Mouse (Mus musculus) hindbrain, postnatal 0 days (tissue): ENCODE measurements around the gene Gm20716. TPM values are rescaled to one million over a fixed set of nuclear protein-coding genes. Genes with fewer than 3 reads are reported as not detected.

Experiments used
- ATAC-seq: fragments of 200-750 bp; cut with Nextera tagmentation; 2 replicates; pipeline ENCODE4 v1.8.0; 2017; ENCODE audit warnings: mild to moderate bottlenecking, moderate TSS enrichment, moderate library complexity
- DNase-seq: peaks from one replicate; pipeline ENCODE4 v3.0.0-alpha.2; 2015; ENCODE audit warnings: low spot score
- H3K27ac ChIP-seq: fragments of 300-500 bp; sonication (generic); 2 replicates; pipeline ENCODE4 v1.5.1; 2014; ENCODE audit warnings: mild to moderate bottlenecking
- H3K27me3 ChIP-seq: fragments of 300-500 bp; sonication (generic); 2 replicates; pipeline ENCODE4 v1.6.1; 2014; ENCODE audit warnings: low read length, mixed read lengths; ENCODE audit not compliant: insufficient read depth
- H3K36me3 ChIP-seq: fragments of 300-500 bp; sonication (generic); 2 replicates; pipeline ENCODE4 v1.6.1; 2014; ENCODE audit warnings: low read length, mixed read lengths; ENCODE audit not compliant: insufficient read depth
- H3K4me1 ChIP-seq: fragments of 300-500 bp; sonication (generic); 2 replicates; pipeline ENCODE4 v1.6.1; 2014; ENCODE audit warnings: antibody characterized with exemption, low read length, mixed read lengths; ENCODE audit not compliant: insufficient read depth
- H3K4me2 ChIP-seq: fragments of 300-500 bp; sonication (generic); 2 replicates; pipeline ENCODE4 v1.6.1; 2014; ENCODE audit warnings: low read depth, mild to moderate bottlenecking, low read length, moderate library complexity, mixed read lengths
- H3K4me3 ChIP-seq: fragments of 300-500 bp; sonication (generic); 2 replicates; pipeline ENCODE4 v1.5.1; 2014; ENCODE audit warnings: low read length
- H3K9ac ChIP-seq: fragments of 300-500 bp; sonication (generic); replicated peaks from 2 replicates; pipeline ENCODE4 v1.6.1; 2014; ENCODE audit warnings: mild to moderate bottlenecking, low read length, moderate library complexity, mixed read lengths
- H3K9me3 ChIP-seq: fragments of 300-500 bp; sonication (generic); 2 replicates; pipeline ENCODE4 v1.6.1; 2016; ENCODE audit warnings: low read length, mixed read lengths
- CTCF ChIP-seq: IDR thresholded peaks from 2 replicates; pipeline ENCODE4 v1.5.1; 2016; ENCODE audit warnings: antibody characterized with exemption, control low read depth, low read depth
- WGBS: fragments of 180-500 bp; shearing (Covaris S2); extraction: QIAGEN DNeasy Blood & Tissue Kit; methylation state at CpG from one replicate; pipeline ENCODE4 v1.1.7; 2014; 5-methylcytosine and 5-hydroxymethylcytosine counted together
- polyA plus RNA-seq: library from polyadenylated mRNA; unstranded; fragments of >200 nt; fragmentation: Nextera tagmentation; extraction: Ambion mirVana; gene quantifications from 2 replicates; pipeline ENCODE4 v1.2.1, GENCODE M21; 2015
- total RNA-seq: library from RNA; depleted of rRNA; stranded (reverse); fragments of >200 nt; gene quantifications from 2 replicates; pipeline ENCODE4 v1.2.3, GENCODE M21; 2014

The Gm20716 gene
- total and polyA plus RNA-seq, 2 experiments from 2014 or later, result 11.7 to 14.3 TPM

GRCm38 (mm10) chr2:168168892-168169799 is 61.0 kb downstream of the Gm20716 start:
- no peak for ATAC-seq
- WGBS, result 40% methylated on average over 9 of the region's 9 CpGs
- H3K27ac ChIP-seq, result no peak overlapping the region

GRCm38 (mm10) chr2:168167781-168168180 is 62.4 kb downstream of the Gm20716 start:
- 52% methylated on average over 3 of the region's 3 CpGs for WGBS
- Histone ChIP-seq H3K36me3 (no peaks in the 10 kb centered on the region), H3K4me3 (no peak overlapping the region), H3K4me1 (peaks cover 11% of the 10 kb centered on the region; the same call in 1 of the 2 replicates), H3K27ac (no peak overlapping the region), H3K9ac (no peak overlapping the region), H3K9me3 (no peaks in the 10 kb centered on the region), H3K4me2 (no peak overlapping the region), H3K27me3 (no peaks in the 10 kb centered on the region)
- DNase-seq (no peak), ATAC-seq (no peak)
- no peak for TF ChIP-seq CTCF

More at GRCm38 (mm10) chr2:168168892-168169799, 61.0 kb downstream of the Gm20716 start:
- DNase-seq, result no peak
- no peaks in the 10 kb centered on the region for H3K36me3 ChIP-seq
- no peaks in the 10 kb centered on the region for H3K27me3 ChIP-seq
- H3K4me1 ChIP-seq, result peaks cover 11% of the 10 kb centered on the region; the same call in 1 of the 2 replicates
- no peak overlapping the region for H3K9ac ChIP-seq
- TF ChIP-seq CTCF, result no peak
- H3K9me3 ChIP-seq, result no peaks in the 10 kb centered on the region
- no peak overlapping the region for H3K4me2 ChIP-seq
- H3K4me3 ChIP-seq, result no peak overlapping the region

GRCm38 (mm10) chr2:168166750-168167460 is 63.3 kb downstream of the Gm20716 start:
- H3K27me3 ChIP-seq, result no peaks in the 10 kb centered on the region
- no peaks in the 10 kb centered on the region for H3K9me3 ChIP-seq
- H3K4me2 ChIP-seq, result no peak overlapping the region
- ATAC-seq (peak; percentile 22; the same call in 1 of the 2 replicates), DNase-seq (no peak)
- H3K27ac ChIP-seq, result no peak overlapping the region
- no peak overlapping the region for H3K4me3 ChIP-seq
- no peaks in the 10 kb centered on the region for H3K36me3 ChIP-seq
- H3K4me1 ChIP-seq, result peaks cover 11% of the 10 kb centered on the region; the same call in 1 of the 2 replicates
- WGBS, result 49% methylated on average over 21 of the region's 21 CpGs
- no peak overlapping the region for H3K9ac ChIP-seq
- TF ChIP-seq CTCF, result no peak

- TF ChIP-seq CTCF, result no peak
- ATAC-seq, result no peak
- DNase-seq, result no peak
- no peak overlapping the region for H3K27ac ChIP-seq
- no peaks in the 10 kb centered on the region for H3K36me3 ChIP-seq
- H3K4me1 ChIP-seq, result no peaks in the 10 kb centered on the region
- H3K27me3 ChIP-seq, result no peaks in the 10 kb centered on the region
- 18% methylated on average over 14 of the region's 14 CpGs for WGBS
- peak overlapping the region; percentile 39; the same call in 1 of the 2 replicates for H3K4me2 ChIP-seq
- H3K9ac ChIP-seq, result 0 out of 2 replicates have a peak overlapping the region, but pooled peaks have one; percentile 13
- H3K4me3 ChIP-seq, result 0 out of 2 replicates have a peak overlapping the region, but pooled peaks have one; percentile 11
- H3K9me3 ChIP-seq, result no peaks in the 10 kb centered on the region
These were observed 68.2 kb downstream of the Gm20716 start for GRCm38 (mm10) chr2:168161978-168162377.

DNA sequence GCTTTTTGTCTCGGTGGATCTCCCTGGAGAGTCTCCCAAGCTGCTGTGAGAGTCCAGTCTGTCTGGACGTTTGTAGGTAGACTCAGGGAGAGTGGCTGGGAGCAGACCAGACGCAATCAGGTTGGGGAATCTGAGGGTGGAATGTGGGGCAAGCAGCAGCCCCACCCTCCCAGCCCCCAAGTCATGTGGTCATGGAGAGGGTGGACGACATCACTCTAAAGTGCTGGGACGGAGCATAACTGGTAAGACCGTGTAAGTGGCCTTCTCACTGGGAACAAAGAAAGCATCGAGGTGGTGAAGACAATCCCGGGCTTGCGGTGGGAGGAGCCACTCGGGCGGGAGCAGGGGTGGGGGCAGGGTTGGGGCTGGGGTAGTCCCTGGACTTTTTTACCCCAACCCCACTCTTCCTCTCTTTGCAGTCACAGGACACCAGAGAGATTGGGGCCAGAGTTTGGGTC is 68.6 kb downstream of the Gm20716 start:
- Histone ChIP-seq H3K27me3 (no peaks in the 10 kb centered on the region), H3K36me3 (no peaks in the 10 kb centered on the region), H3K27ac (no peak overlapping the region), H3K4me2 (peak overlapping the region; percentile 39; the same call in 1 of the 2 replicates), H3K4me3 (0 out of 2 replicates have a peak overlapping the region, but pooled peaks have one; percentile 11), H3K9ac (0 out of 2 replicates have a peak overlapping the region, but pooled peaks have one; percentile 13), H3K4me1 (no peaks in the 10 kb centered on the region), H3K9me3 (no peaks in the 10 kb centered on the region)
- 6% methylated on average over 11 of the region's 11 CpGs for WGBS
- no peak for TF ChIP-seq CTCF
- ATAC-seq (no peak), DNase-seq (no peak)

- H3K4me2 ChIP-seq, result no peak overlapping the region
- WGBS, result 89% methylated on average over 9 of the region's 9 CpGs
- no peaks in the 10 kb centered on the region for H3K4me1 ChIP-seq
- ATAC-seq (no peak), DNase-seq (no peak)
- no peaks in the 10 kb centered on the region for H3K9me3 ChIP-seq
- no peak for TF ChIP-seq CTCF
- no peaks in the 10 kb centered on the region for H3K27me3 ChIP-seq
- H3K36me3 ChIP-seq, result no peaks in the 10 kb centered on the region
- H3K27ac ChIP-seq, result no peak overlapping the region
- no peak overlapping the region for H3K4me3 ChIP-seq
- no peak overlapping the region for H3K9ac ChIP-seq
These were observed 69.7 kb downstream of the Gm20716 start for GRCm38 (mm10) chr2:168160370-168160930.
